ENCODE assay signal across 8 mouse cellular contexts in genomic region chr11:74924149-74924548, GRCm38 (mm10). TPM values are rescaled to one million over a fixed set of nuclear protein-coding genes. Genes with fewer than 3 reads are reported as not detected.
A peak's percentile ranks its signal among the peaks of the same experiment; 100 is the strongest.
DNase-seq lines count a peak whose midpoint lies in the region; ATAC-seq and TF ChIP-seq lines count a peak whose summit lies in the region.

No protein-coding gene starts in this region.

- H3K4me1 ChIP-seq in lung, adult 2 months (ENCODE audit: control insufficient read depth, insufficient read depth, low read length), result peaks cover 7% of the 10 kb centered on the region
- peaks cover 19% of the 10 kb centered on the region for H3K4me1 ChIP-seq in forebrain, embryonic 16.5 days (replicated peaks; ENCODE audit: control insufficient read depth, insufficient read depth, low read length)

- peaks cover under 1% of the 10 kb centered on the region; the same call in 1 of the 2 replicates for H3K36me3 ChIP-seq in forebrain, embryonic 16.5 days (ENCODE audit: control insufficient read depth, insufficient read depth)

- H3K27ac ChIP-seq in forebrain, embryonic 16.5 days (ENCODE audit: low read length), result no peak overlapping the region

- no peaks in the 10 kb centered on the region for H3K9me3 ChIP-seq in forebrain, embryonic 16.5 days (ENCODE audit: control insufficient read depth, low read length)

- ATAC-seq in forebrain, embryonic 16.5 days, result no peak

- no peak for TF ChIP-seq POLR2A in lung, adult 2 months (IDR thresholded peaks at IDR 0.05; ENCODE audit: borderline replicate concordance, extremely low read depth, low read depth, low read length)

- no peak overlapping the region for H3K4me2 ChIP-seq in forebrain, embryonic 16.5 days (ENCODE audit: low read length)

- H3K27me3 ChIP-seq in forebrain, embryonic 16.5 days (replicated peaks; ENCODE audit: control insufficient read depth, insufficient read depth, low read length), result no peaks in the 10 kb centered on the region

- H3K4me3 ChIP-seq in lung, adult 2 months (replicated peaks; ENCODE audit: extremely low read depth, low read depth, low read length), result no peak overlapping the region
- H3K4me3 ChIP-seq in forebrain, embryonic 16.5 days (replicated peaks; ENCODE audit: low read length), result no peak overlapping the region

- no peak overlapping the region for H3K9ac ChIP-seq in forebrain, embryonic 16.5 days (replicated peaks; ENCODE audit: low read depth, low read length)

- DNase-seq in heart, adult 18-20 months, result peak; percentile 14 to 36
- no peak for DNase-seq in heart, adult 8-10 months (ENCODE audit: low spot score)
- peak; percentile 82 for DNase-seq in 3T3-L1 (ENCODE audit: low read depth, low spot score)
- peak; percentile 32 for DNase-seq in T-cell, adult 2 months (ENCODE audit: low spot score)
- peak; percentile 40 for DNase-seq in heart, postnatal 4 days
- DNase-seq in lung, adult 2 months, result no peak
- peak; percentile 10 to 47 for DNase-seq in thymus, postnatal 10 days (ENCODE audit: low spot score in 2 of 2)

- 53% methylated on average over 4 of the region's 4 CpGs for WGBS in lung, adult 2 months
- 65% methylated on average over 4 of the region's 4 CpGs for WGBS in forebrain, embryonic 16.5 days

- TF ChIP-seq CTCF in lung, adult 2 months (IDR thresholded peaks at IDR 0.05; ENCODE audit: insufficient read depth, low read length), result 0 out of 2 replicates have a peak, but pooled peaks have one; percentile 22

RNA-seq across cellular contexts. Expression of gene Smg6, which starts 1.5 kb away (rescaled TPM):
- total RNA-seq in heart, adult 18-20 months (2021), result 10 to 100 TPM; 17.1 to 20.5 TPM
- total RNA-seq in heart, adult 8-10 months (2022), result 10 to 100 TPM; 16.7 to 22.8 (median 20.2) TPM
- total RNA-seq in heart, postnatal 4 days (2021), result 10 to 100 TPM; 25.6 to 25.7 TPM
- 35.8 and 40.8 TPM in 2 replicates for polyA plus RNA-seq in lung, adult 2 months (2012; rRNA removed)
- polyA plus RNA-seq in forebrain, embryonic 16.5 days (2015; fragmentation: Nextera tagmentation; extraction: Ambion mirVana), result 18.6 and 19.2 TPM in 2 replicates

RNA-seq across cellular contexts. Expression of gene Srr, which starts 1.6 kb away (rescaled TPM):
- 10 to 100 TPM; 25.5 to 26.8 TPM for total RNA-seq in heart, adult 18-20 months (2021)
- total RNA-seq in heart, adult 8-10 months (2022), result 10 to 100 TPM; 26.5 to 31.3 (median 29.1) TPM
- 10 to 100 TPM; 29.4 to 30.4 TPM for total RNA-seq in heart, postnatal 4 days (2021)
- 5.0 and 11.4 TPM in 2 replicates for polyA plus RNA-seq in lung, adult 2 months (2012; rRNA removed)
- polyA plus RNA-seq in forebrain, embryonic 16.5 days (2015; fragmentation: Nextera tagmentation; extraction: Ambion mirVana), result 44.5 and 46.5 TPM in 2 replicates

RNA-seq across cellular contexts. Expression of gene Tsr1, which starts 26.3 kb away (rescaled TPM):
- 10 to 100 TPM; 18.4 to 20.4 TPM for total RNA-seq in heart, adult 18-20 months (2021)
- total RNA-seq in heart, adult 8-10 months (2022), result 10 to 100 TPM; 17.5 to 19.3 (median 17.8) TPM
- total RNA-seq in heart, postnatal 4 days (2021), result 10 to 100 TPM; 20.0 to 22.6 TPM
- polyA plus RNA-seq in lung, adult 2 months (2012; rRNA removed), result 7.1 and 7.5 TPM in 2 replicates
- polyA plus RNA-seq in forebrain, embryonic 16.5 days (2015; fragmentation: Nextera tagmentation; extraction: Ambion mirVana), result 38.0 and 41.5 TPM in 2 replicates

RNA-seq across cellular contexts. Expression of gene Sgsm2, which starts 27.3 kb away (rescaled TPM):
- total RNA-seq in heart, adult 18-20 months (2021), result 1 to 10 TPM; 5.3 to 5.7 TPM
- 1 to 10 TPM; 5.3 to 6.4 (median 5.8) TPM for total RNA-seq in heart, adult 8-10 months (2022)
- 10 to 100 TPM; 14.6 to 14.9 TPM for total RNA-seq in heart, postnatal 4 days (2021)
- 19.3 and 22.1 TPM in 2 replicates for polyA plus RNA-seq in lung, adult 2 months (2012; rRNA removed)
- polyA plus RNA-seq in forebrain, embryonic 16.5 days (2015; fragmentation: Nextera tagmentation; extraction: Ambion mirVana), result 13.1 and 18.2 TPM in 2 replicates

Comparison
In these comparisons a context has a peak if more than half of its experiments do, and no peak if none do; other contexts are left out.
1. DNase-seq: peak in heart, adult 18-20 months (2 of 2), 3T3-L1 (single experiment), T-cell, adult 2 months (single experiment), heart, postnatal 4 days (single experiment) and thymus, postnatal 10 days (2 of 2); none in heart, adult 8-10 months (single experiment) and lung, adult 2 months (single experiment).